Mouse (Mus musculus): ENCODE measurements at regions not wholly inside any gene's neighbourhood (a gene's known extent, or its start where the extent isn't known, plus 50 kb on each side); places are given as distances from the start of the nearest gene placed in this dataset.

- no peak for DNase-seq (ENCODE audit: low spot score in 2 of 2)
These were observed 95.3 kb downstream of the Lurap1l start for GRCm38 (mm10) chr4:81005507-81006328.

- DNase-seq (ENCODE audit: low spot score in 2 of 2): no peak
These were observed 96.1 kb downstream of the Lurap1l start for GRCm38 (mm10) chr4:81006546-81006945.

- DNase-seq (ENCODE audit: low spot score in 2 of 2): no peak
These were observed 111.4 kb downstream of the Lurap1l start for GRCm38 (mm10) chr4:81021850-81022249.

- DNase-seq (ENCODE audit: low spot score in 2 of 2): no peak
These were observed 113.1 kb downstream of the Lurap1l start for GRCm38 (mm10) chr4:81023436-81023983.

GRCm38 (mm10) chr4:81027558-81027957 is 117.1 kb downstream of the Lurap1l start:
- DNase-seq (ENCODE audit: low spot score in 2 of 2): no peak

GRCm38 (mm10) chr4:81030671-81031070 is 120.2 kb downstream of the Lurap1l start:
- no peak for DNase-seq (ENCODE audit: low spot score in 2 of 2)

GRCm38 (mm10) chr4:81037336-81037902 is 127.0 kb downstream of the Lurap1l start:
- no peak for DNase-seq (ENCODE audit: low spot score in 2 of 2)

GRCm38 (mm10) chr4:81058227-81058626 is 147.8 kb downstream of the Lurap1l start:
- no peak for DNase-seq (ENCODE audit: low spot score in 2 of 2)

GRCm38 (mm10) chr4:81058809-81059208 is 148.4 kb downstream of the Lurap1l start:
- DNase-seq (ENCODE audit: low spot score in 2 of 2): no peak

GRCm38 (mm10) chr4:81059356-81059755 is 148.9 kb downstream of the Lurap1l start:
- no peak for DNase-seq (ENCODE audit: low spot score in 2 of 2)

- no peak for DNase-seq (ENCODE audit: low spot score in 2 of 2)
These were observed 172.0 kb downstream of the Lurap1l start for GRCm38 (mm10) chr4:81082290-81082947.

- no peak for DNase-seq (ENCODE audit: low spot score in 2 of 2)
These were observed 174.7 kb downstream of the Lurap1l start for GRCm38 (mm10) chr4:81085188-81085587.

- DNase-seq (ENCODE audit: low spot score in 2 of 2): no peak
These were observed 186.1 kb downstream of the Lurap1l start for GRCm38 (mm10) chr4:81096581-81096980.

- no peak for DNase-seq (ENCODE audit: low spot score in 2 of 2)
These were observed 187.2 kb downstream of the Lurap1l start for GRCm38 (mm10) chr4:81097597-81097996.

- DNase-seq (ENCODE audit: low spot score in 2 of 2): no peak
These were observed 190.6 kb downstream of the Lurap1l start for GRCm38 (mm10) chr4:81101049-81101448.

- DNase-seq (ENCODE audit: low spot score in 2 of 2): no peak
These were observed 200.9 kb downstream of the Lurap1l start for GRCm38 (mm10) chr4:81111307-81111706.

GRCm38 (mm10) chr4:81116411-81116810 is 206.0 kb downstream of the Lurap1l start:
- no peak for DNase-seq (ENCODE audit: low spot score in 2 of 2)

- DNase-seq (ENCODE audit: low spot score in 2 of 2): no peak
These were observed 213.7 kb downstream of the Lurap1l start for GRCm38 (mm10) chr4:81124155-81124554.

GRCm38 (mm10) chr4:81129874-81130273 is 219.4 kb downstream of the Lurap1l start:
- no peak for DNase-seq (ENCODE audit: low spot score in 2 of 2)

GRCm38 (mm10) chr4:81173111-81173510 is 262.7 kb downstream of the Lurap1l start:
- DNase-seq (ENCODE audit: low spot score in 2 of 2): no peak

GRCm38 (mm10) chr4:81177443-81178041 is 265.1 kb downstream of the Mpdz start:
- no peak for DNase-seq (ENCODE audit: low spot score in 2 of 2)
